Mouse (Mus musculus) 416B (cell line): ENCODE measurements around the gene Cpvl.

Experiments
- DNase-seq: peaks from one replicate; pipeline ENCODE4 v3.0.0; 2011; ENCODE audit warnings: low read depth

Cpvl gene

DNA sequence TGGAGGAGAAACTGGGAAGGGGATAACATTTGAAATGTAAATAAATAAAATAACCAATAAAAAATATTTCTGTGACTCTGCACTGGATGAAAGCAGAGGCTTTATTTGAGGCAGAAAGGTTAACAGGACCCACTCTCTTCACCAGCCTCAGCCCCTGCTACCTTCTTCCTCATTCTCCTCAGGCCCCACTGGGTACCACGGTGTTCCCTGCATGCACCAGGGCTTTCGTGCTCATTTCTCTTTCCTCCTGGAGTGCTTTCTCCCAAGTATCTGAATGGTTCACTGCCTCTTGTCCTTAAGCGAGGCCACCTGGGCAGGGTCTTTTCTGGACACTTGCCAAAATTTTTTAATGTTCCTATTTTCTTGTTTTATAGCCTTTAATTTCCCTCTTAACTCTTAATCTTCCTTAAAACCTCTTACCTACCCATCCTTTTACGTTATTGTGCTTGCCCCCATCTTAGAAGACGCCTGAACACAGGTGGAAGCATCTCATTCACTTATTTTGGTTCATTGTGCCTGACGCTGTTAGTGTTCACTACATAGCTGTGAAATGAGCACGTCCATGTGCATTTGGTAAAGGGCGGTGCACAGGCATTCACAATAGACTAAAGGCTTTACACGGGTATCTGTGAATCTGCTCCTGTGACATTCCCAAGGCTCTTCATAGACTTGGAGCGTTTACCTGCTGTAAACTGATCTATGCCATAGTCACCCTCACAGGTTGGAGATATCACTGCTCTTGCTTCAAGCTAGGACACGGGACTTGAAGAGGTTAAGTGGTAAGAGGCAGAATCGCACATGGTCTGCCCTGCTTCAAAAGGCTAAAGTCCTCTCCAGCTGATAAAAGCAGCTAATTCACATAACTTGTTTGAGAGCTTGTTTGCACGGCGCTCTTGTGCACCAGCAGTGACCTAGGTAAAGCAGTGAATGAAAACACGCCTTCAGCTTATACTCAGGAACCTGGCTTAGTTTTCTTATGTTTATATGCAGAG lies 41.0 kb downstream of the Cpvl start:
- DNase-seq: no peak

DNA sequence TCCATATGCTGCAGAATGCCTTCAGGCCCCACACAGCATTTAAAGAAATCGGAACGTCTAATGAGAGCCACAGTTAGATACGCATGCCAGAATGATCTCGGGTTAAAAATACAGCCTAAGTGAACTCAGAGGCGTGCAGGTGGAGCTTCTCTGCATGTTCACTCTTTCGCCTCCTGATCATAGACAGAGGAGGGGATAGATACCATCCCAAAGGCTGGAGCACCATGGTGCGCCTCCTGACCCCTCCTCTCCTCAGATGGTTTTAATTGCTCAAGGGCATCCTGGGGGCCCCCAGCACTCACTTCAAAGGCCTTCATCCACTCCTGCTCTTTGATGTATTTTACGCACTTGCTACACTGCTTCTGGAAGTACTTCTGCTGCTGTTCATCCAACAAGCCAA lies 46.9 kb downstream of the Cpvl start:
- no peak for DNase-seq

DNA sequence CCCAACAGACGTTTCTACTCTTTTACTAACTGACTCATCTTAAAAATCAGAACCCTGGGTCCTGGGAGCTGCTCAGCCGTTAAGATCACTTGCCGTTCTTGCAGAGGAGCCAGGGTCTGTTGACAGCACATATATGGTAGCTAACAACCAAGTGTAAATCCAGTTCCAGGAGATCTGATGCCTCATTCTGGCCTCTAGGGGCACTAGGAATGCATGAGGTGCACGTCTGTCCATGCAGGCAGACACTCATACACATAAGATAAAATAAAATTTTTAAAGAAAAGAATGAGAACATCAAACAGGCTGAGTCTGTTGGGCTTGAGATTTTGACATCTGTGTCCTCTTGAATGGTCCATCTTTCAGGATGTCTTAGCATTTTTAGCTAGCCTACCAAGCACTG lies 48.6 kb downstream of the Cpvl start:
- no peak for DNase-seq

DNA sequence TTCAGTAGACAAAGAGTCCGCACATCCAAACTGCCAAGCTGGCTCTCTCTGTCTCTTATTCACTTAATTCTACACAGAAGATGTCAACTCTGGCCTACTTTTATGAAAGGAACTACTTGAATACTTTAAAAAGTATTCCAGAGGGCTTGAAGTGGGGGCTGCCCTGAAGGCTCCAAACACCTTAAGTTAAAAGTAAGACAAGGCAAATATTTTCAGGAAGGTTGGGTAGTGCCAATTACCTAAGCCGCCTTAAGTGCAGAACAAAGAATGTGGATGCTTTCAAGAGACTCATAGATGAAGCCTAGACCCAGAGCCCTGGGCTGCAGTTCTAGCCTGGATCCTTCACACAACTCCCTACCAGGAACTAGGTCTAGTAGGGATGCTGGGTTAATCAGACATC lies 52.3 kb downstream of the Cpvl start:
- no peak for DNase-seq

DNA sequence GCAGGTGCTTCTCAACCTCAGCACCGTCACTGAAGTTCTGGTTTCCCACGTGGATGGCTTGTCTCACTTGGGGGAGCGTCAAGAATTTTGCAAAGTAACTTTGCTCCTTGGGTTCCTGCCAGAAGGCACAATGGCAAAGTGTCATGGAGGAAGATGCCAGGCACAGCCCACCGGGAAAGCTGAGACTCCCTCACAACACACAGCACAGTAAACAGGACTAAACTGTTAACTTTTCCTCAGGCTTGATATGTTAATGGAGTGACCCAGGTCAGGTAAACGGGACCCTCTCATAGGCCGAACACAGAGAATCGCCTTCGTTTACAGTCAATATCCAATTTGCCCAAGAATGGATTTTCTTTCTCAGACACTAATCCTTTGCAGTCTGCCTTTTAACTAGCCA lies 53.3 kb downstream of the Cpvl start:
- no peak for DNase-seq

DNA sequence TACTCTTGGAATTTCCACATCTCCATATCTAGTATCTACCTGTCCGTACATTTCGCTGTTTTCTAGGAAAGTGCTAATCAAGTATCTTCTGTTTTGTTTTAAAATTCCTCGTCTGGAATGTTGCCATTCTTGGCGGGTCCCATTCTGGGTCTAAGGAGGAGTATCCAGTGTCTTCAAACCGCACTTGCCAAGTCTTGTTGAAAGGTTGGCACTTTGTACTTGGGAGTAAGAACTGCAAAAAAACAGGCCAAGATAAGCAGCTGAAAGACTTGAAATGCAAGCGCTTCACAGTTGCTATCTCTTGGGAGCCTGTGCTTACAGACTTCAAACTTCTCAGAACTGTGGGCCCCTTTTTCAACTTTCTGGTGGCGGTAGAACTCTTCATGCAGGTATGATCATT lies 58.4 kb downstream of the Cpvl start:
- DNase-seq: no peak

DNA sequence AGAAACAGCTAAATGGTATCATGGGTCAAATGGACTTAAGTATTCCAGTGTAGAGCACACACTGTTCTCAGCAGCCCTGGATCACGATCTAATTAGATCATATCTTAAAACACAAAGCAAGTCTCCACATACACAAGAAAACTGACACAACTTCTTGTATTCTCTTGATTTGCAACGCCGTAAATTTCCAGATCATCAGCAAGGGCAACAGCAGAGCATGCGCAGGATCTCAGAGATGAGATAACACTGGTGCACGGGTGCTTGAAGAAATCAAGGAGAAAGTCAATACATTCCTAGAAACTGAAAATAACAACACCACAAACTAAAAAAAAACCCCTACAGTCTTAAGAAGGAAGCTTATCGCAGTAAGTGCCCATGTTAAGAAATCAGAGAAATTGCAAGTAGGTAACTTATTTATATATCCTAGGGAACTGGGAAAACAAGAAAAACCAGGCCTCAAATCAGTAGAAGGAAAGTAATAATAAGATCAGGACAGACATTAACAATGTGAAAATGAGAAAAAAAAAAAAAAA lies 61.4 kb downstream of the Cpvl start:
- no peak for DNase-seq

DNA sequence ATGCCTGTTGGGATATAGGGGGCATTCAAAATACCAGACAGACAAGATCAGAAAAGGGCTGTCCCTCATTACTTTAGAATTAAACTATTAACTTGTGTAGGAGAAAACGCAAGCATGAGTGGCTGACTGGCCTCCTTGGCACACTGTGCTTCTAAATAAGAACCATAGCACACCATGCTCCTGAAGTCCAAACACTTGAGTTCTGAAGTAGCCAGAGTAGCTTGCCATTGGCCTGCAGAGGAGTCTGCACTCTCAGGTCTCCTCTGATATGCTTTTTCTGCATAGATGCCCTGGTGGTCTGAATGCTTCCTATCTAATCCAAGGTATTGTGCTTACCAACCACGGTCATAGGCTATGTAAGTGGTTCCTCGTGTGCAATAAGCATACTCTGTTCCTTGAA lies 63.1 kb downstream of the Cpvl start:
- DNase-seq: no peak

DNA sequence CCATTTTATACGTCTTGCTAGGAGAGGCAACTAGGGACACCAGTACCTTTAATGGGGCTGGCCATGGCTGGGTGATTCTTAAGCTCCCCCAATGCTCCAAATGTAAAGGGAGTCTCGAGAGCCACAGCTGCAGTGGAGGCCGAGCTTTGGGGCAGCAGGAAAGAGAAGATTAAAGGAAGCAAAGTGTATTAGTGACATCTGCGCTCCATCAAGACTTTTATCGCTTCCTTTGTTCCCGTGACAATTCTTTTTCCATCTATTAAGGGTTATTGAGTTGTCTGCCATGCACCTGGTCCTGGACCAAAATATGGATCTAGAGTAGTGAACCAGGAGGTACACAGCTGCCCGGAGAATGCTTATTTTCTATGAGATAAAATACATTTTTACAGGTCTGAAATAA lies 65.3 kb downstream of the Cpvl start:
- no peak for DNase-seq

DNA sequence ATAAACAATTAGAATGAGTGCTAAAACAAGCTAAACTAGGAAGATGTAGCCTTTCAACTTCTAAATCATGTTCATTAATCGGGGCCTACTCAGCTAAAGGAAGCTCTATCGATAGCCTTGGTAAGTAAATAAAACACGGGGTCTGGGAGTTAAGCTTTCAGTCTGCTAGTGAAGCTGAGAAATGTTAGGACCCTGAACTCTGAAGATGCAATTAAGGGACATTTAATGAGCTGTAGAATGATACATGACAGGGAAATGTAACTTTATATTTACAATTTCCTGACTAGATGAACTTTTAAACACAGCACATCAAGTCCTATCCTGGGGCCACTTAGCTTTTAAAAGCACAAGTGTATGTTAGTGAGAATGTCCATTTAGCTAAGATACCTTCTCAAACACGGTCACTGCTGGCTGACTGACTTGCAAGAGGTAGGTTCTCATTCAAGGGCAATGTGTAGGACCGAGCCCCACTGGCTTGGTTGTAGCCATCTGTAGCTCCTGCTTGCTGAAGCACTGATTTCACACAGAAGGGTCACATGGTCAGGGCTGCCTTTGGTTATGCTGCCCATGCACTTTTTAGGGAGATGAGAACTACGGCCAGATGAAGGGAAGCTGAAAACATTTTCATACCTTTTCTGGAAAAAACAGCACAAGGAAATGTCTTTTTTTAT lies 66.2 kb downstream of the Cpvl start:
- no peak for DNase-seq

DNA sequence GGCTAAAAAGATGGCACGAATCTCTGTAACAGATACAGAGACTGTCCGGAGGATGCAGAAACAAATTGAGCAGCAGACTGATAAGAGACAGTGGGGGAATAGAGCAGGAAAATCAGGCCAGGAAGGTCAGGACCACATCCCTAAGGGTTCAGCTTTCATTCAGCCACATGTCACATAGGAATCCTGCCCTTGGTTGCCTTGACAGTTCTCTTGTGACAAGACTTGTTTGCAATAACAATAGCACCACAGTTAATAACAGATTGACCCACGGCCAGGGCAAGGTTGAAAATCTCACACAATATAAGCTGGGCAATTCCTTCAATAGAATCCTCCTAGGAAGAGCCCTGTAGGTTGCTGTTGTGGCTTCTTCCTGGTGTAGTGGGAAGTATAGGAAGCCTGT lies 68.5 kb downstream of the Cpvl start:
- no peak for DNase-seq

DNA sequence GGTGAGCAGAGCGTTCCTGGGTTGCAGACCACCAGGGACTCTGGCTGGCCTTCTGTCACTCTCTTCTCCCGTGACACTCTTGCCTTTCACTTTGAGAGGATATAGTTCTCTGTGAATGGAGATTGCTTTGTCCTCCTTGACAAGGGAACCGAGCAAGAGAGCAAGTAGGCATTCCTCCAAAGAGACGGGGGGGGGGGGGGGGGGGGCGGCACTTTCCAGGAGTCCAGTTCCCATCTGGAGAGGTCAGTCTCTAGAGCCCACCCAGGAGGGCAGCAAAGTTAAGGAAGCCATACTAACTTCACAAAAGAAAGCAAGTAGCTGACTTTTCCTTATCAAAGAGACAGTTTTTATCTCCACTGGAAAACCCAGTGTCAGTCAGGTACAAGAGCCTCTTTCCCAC lies 69.0 kb downstream of the Cpvl start:
- no peak for DNase-seq

DNA sequence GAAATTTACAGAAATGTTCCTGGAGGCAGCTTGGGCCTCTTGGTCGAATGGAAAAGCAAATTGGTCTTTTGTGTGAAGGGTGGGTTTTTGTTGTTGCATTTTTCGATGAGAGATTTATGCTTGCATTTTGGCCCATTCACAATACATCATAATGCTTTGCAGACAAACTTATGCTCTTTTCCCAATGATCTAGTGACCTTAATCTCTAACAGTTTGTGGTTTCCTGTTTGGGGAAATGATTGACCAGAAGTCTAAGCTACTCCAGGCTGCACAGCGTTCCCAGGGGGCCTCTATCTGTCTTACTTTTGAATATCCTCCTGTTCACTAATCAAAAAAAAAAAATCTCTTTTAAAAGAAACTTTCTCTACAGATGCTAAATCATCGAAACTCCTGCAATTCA lies 71.6 kb downstream of the Cpvl start:
- peak; percentile 22 for DNase-seq

DNA sequence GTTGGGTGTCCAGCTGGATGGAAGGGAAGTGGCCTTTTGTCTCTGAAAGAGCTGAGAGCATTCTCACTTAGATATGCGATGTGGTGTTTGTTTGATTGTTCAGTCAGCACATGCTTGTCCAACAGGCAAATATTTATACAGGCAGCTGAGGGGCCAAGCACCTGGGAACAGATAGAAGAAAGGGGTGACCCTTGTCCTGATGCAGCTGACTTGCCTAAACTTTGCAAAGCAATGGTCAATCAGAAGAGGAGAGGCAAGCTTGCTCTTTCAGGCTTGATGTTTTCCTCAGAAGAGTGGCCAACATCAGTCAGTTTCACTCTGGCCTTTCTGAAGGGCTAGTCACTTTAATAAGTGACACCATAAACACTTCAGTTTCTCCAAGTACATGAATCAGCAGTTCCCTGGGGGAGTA lies 72.4 kb downstream of the Cpvl start:
- DNase-seq: no peak

DNA sequence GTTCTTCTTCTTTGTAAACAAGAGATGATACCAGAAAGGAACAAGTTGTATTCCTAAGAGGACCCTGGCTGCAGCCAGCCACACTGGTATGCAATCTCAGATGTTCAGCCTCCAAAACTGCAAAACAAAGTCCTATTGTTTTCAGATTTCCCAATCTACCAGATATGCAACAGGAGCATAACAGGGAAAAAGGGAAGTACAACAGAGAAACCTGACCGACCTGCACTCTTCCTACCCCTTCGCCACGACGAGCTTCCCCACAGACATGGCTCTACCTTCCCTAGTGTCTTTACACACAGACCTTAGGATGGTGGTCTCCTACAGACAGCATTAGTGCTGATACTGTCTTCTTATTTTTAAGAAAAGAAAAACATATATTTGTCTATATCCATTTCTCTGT lies 72.9 kb downstream of the Cpvl start:
- no peak for DNase-seq

DNA sequence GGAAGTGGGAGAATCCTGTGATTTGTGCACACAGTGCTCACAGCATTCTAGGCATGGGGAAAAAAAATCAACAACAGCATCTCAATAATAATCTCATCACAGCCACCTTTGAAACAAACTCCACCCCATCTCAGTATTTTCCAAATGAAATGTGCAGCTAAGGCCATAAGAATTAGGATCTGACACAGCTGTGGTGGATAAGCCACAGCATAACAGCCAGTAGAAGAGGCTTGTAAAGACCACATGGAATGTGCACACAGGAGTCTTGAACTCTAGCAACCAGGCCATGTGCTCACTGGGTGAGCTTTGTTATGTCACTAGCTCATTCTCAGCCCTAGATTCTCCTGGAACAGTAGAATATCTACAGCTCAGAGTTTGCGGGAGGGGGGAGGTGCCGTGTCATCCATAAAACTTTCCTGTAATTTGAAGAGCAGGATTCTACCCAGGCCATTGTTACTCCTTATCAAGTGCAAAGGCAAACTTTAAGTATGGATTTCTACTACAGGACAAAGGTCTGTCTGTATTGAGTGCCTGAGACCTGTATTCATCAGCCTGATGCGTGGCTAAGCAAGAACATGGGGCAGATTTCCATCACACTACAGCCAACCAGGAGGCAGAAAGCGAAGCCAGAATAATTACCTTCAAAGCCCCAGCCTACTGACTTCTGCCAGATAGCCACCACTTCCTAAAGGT lies 73.6 kb downstream of the Cpvl start:
- DNase-seq: no peak

DNA sequence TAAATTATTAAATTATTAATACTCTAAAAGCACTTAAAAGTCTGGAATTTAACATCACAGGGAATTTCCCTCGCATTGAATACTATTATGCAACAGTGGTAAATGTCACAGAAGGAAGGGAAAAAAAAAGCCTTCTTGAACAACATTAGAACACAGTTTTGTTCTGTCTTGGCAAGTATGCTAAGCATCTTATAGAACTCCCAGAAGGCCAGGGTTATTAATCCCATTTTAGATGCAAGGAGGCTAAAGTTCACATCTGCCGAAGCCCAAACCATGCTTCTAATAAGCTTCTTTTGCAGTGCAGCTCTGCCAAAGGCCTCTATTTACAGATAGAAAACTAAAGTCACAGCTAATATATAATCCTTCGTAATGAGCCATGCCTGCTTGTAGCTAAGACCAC lies 74.3 kb downstream of the Cpvl start:
- no peak for DNase-seq

DNA sequence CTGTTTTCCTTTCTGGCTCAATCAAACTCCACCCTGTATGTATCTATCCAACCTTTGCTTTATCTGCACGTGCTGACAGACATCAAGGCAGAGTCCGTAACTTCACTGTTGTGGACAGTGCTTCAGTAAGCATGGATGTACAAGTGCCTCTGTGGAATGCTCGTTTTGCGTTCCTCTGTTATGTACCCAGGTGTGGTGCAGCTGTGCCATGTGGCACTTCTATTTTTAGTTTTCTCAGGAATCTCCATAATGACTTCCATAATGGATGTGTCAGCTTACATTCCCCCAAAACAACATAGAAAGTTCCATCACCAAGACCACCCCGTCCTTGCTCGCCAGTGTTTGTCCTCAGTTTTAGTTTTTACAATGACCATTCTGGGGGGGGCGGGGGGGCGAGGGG lies 76.7 kb downstream of the Cpvl start:
- no peak for DNase-seq

DNA sequence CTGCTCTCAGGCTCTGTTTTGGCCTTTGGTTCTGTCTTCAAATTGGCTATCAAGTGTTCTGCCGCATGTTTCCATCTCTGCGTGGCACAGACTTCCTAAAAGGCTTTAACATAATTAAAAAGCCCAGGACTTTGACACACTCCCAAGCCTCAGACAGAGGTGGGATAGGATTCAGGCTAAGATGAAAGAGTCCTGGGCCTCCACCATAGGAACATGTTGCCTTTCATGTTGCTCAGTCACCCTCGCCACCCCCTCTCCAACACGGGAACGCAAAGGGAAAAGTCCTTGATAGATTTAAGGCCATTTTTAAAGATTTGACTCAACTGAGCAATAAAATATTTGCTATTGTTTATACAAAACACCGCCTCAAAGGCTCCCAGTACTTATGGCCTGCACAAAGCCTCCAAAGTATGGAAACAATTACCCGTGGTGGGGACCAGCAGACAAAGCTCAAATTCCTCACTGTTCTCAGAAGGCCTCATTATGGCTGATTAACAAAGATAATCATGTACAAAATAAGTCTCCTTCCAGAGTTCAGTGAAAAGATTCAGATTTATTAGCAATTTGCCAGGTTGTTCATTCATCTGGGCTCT lies 80.5 kb downstream of the Cpvl start:
- no peak for DNase-seq

DNA sequence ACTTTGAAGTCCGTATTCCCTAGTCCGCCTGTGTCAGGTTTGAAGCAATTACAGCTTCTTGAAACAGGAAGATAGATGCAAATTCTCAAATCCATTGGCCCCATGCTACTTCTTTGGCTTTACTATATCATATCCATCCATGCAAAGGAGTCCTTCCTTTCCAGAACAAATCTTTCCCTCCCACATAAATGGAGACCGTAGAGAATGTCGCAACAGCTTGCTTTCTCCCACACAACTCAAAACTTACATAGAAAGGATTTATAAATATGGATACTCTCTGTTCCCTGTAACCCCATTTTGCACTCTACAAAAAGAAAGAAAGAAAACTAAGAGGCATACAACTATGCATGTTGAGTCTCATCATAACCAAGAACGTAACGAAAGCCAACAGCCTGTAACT lies 81.3 kb downstream of the Cpvl start:
- DNase-seq: no peak

DNA sequence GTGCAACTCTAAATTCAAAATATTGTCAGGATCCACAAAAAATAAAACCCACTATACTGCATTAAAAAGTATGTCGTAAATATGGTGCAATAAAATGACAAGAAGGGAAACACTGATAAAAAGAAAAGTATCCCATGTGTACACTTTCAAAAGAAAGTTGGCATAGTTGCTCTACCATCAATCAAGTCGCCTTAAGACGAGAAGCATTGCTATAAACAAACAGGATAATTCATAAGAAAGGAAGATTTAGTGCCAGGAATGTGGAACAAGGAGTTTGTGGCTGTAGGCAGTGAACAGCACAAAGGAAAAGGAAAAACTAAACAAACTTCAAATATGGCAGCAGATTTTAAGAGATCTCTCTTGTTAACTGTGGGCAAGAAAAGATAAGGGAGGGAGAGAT lies 84.7 kb downstream of the Cpvl start:
- DNase-seq: no peak

DNA sequence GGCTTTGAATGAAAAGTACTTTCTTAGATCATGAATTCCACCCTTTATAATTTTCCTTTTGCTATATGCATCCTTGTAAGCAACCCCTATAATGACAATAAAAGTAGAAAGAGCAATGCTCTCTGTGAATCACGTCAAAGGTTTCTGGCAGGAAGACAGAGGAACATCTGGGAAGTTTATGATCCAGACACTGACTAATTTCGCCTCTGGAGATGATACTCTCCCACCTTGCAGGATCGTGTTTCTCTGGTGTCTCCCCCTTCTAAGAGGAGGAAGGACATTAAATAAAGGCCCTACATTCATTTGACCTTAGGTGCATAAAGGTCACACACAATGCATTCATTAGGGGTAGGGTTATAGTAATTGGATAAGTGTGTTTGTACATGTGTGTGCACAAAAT lies 87.4 kb downstream of the Cpvl start:
- DNase-seq: no peak
